In genomic region chr3:31941478-31941877, GRCm38 (mm10) we compare ENCODE assay signal across 10 mouse cellular contexts. TPM values are rescaled to one million over a fixed set of nuclear protein-coding genes. Genes with fewer than 3 reads are reported as not detected.
DNase-seq lines count a peak whose midpoint lies in the region; ATAC-seq lines count a peak whose summit lies in the region.
"Had no signal": no experiment of that assay in that cellular context is flagged by ENCODE, and none has a peak within 500 bp of the region (broad histone marks: within the 10 kb centered on the region; RNA-seq: fewer than 3 reads in every experiment).

No protein-coding gene starts in this region.

- H3K27ac ChIP-seq in midbrain, embryonic 11.5 days (ENCODE audit: low read depth, low read length), result no peak overlapping the region
- no peak overlapping the region for H3K27ac ChIP-seq in midbrain, embryonic 13.5 days
- H3K27ac ChIP-seq in neural tube, embryonic 11.5 days (ENCODE audit: low read depth, low read length), result no peak overlapping the region
- H3K27ac ChIP-seq: heart, embryonic 15.5 days; stomach, embryonic 15.5 days had no signal

- H3K4me2 ChIP-seq in midbrain, embryonic 11.5 days, result no peak overlapping the region
- no peak overlapping the region for H3K4me2 ChIP-seq in midbrain, embryonic 13.5 days (replicated peaks)
- H3K4me2 ChIP-seq in neural tube, embryonic 11.5 days (ENCODE audit: low read depth), result no peak overlapping the region
- H3K4me2 ChIP-seq: heart, embryonic 15.5 days; stomach, embryonic 15.5 days had no signal

- 30% methylated on average over 6 of the region's 6 CpGs for WGBS in midbrain, embryonic 11.5 days
- WGBS in midbrain, embryonic 13.5 days, result 34% methylated on average over 6 of the region's 6 CpGs
- WGBS in neural tube, embryonic 11.5 days, result 28% methylated on average over 6 of the region's 6 CpGs

- ATAC-seq in midbrain, embryonic 11.5 days (ENCODE audit: low FRiP score), result no peak
- no peak for ATAC-seq in midbrain, embryonic 13.5 days
- no peak for ATAC-seq in neural tube, embryonic 11.5 days (ENCODE audit: insufficient read depth, low FRiP score, low TSS enrichment)

- H3K36me3 ChIP-seq in midbrain, embryonic 11.5 days (ENCODE audit: control insufficient read depth, insufficient read depth, low read length), result no peaks in the 10 kb centered on the region
- H3K36me3 ChIP-seq in midbrain, embryonic 13.5 days, result no peaks in the 10 kb centered on the region
- no peaks in the 10 kb centered on the region for H3K36me3 ChIP-seq in neural tube, embryonic 11.5 days (ENCODE audit: control insufficient read depth, insufficient read depth, low read length)
- H3K36me3 ChIP-seq: heart, embryonic 15.5 days; stomach, embryonic 15.5 days had no signal

- H3K4me1 ChIP-seq in midbrain, embryonic 11.5 days (ENCODE audit: control insufficient read depth, insufficient read depth, low read length), result no peaks in the 10 kb centered on the region
- H3K4me1 ChIP-seq in midbrain, embryonic 13.5 days (replicated peaks), result no peaks in the 10 kb centered on the region
- H3K4me1 ChIP-seq in neural tube, embryonic 11.5 days (ENCODE audit: control insufficient read depth, insufficient read depth, low read length), result no peaks in the 10 kb centered on the region
- H3K4me1 ChIP-seq: heart, embryonic 15.5 days; stomach, embryonic 15.5 days had no signal

- H3K27me3 ChIP-seq in midbrain, embryonic 11.5 days (ENCODE audit: control insufficient read depth, insufficient read depth, low read length), result no peaks in the 10 kb centered on the region
- H3K27me3 ChIP-seq in midbrain, embryonic 13.5 days, result no peaks in the 10 kb centered on the region
- no peaks in the 10 kb centered on the region for H3K27me3 ChIP-seq in neural tube, embryonic 11.5 days (ENCODE audit: control insufficient read depth, insufficient read depth, low read length)
- H3K27me3 ChIP-seq: heart, embryonic 15.5 days; stomach, embryonic 15.5 days had no signal

- peak; percentile 3 to 24 for DNase-seq in heart, postnatal 14 days
- no peak for DNase-seq in heart, adult 8-10 months (ENCODE audit: low spot score)
- peak; percentile 92 for DNase-seq in midbrain, embryonic 11.5 days (ENCODE audit: low spot score, missing footprints)
- DNase-seq in c-Kit-positive CD71-negative TER-119-negative erythroid progenitor cells, embryonic 14.5 days (ENCODE audit: low read depth), result peak; percentile 9
- peak; percentile 30 for DNase-seq in neural tube, embryonic 11.5 days (ENCODE audit: low spot score)
- DNase-seq in gastrocnemius, postnatal 36 days, result no peak
- DNase-seq in spleen, postnatal 10 days (ENCODE audit: low spot score in 2 of 2), result no peak

- H3K4me3 ChIP-seq in midbrain, embryonic 11.5 days (ENCODE audit: low read depth, low read length), result no peak overlapping the region
- no peak overlapping the region for H3K4me3 ChIP-seq in midbrain, embryonic 13.5 days (replicated peaks)
- H3K4me3 ChIP-seq in neural tube, embryonic 11.5 days (ENCODE audit: low read depth, low read length), result no peak overlapping the region
- H3K4me3 ChIP-seq: heart, embryonic 15.5 days; stomach, embryonic 15.5 days had no signal

- intact Hi-C loops in heart, postnatal 14 days (cut with DNase I), result loop anchor here (2.0 kb wide), 1 partner anchor 149 kb away; no protein-coding TSS in a partner anchor
- intact Hi-C loops in gastrocnemius, postnatal 36 days (cut with DNase I), result loop anchor here (5.0 kb wide), 1 partner anchor 154 kb away; no protein-coding TSS in a partner anchor

- H3K9me3 ChIP-seq in midbrain, embryonic 11.5 days (ENCODE audit: control insufficient read depth, low read length), result no peaks in the 10 kb centered on the region
- no peaks in the 10 kb centered on the region for H3K9me3 ChIP-seq in midbrain, embryonic 13.5 days
- H3K9me3 ChIP-seq in neural tube, embryonic 11.5 days (ENCODE audit: control insufficient read depth, low read length), result no peaks in the 10 kb centered on the region
- H3K9me3 ChIP-seq: heart, embryonic 15.5 days; stomach, embryonic 15.5 days had no signal

- no peak overlapping the region for H3K9ac ChIP-seq in midbrain, embryonic 11.5 days (ENCODE audit: low read length)
- no peak overlapping the region for H3K9ac ChIP-seq in midbrain, embryonic 13.5 days (replicated peaks)
- H3K9ac ChIP-seq in neural tube, embryonic 11.5 days (ENCODE audit: low read length), result no peak overlapping the region
- H3K9ac ChIP-seq: heart, embryonic 15.5 days; stomach, embryonic 15.5 days had no signal

RNA-seq across cellular contexts. Expression of gene Kcnmb2, which starts 39.2 kb away (rescaled TPM):
- under 1 TPM in 1 of 2 experiments, not detected in 1; 0.48 TPM for total RNA-seq in heart, postnatal 14 days (2021)
- total RNA-seq in heart, adult 8-10 months (2022), result not detected
- polyA plus RNA-seq in midbrain, embryonic 11.5 days (2014; fragmentation: Nextera tagmentation; extraction: Ambion mirVana), result 2.1 and 2.5 TPM in 2 replicates
- 6.5 and 6.9 TPM in 2 replicates for polyA plus RNA-seq in midbrain, embryonic 13.5 days (2015; fragmentation: Nextera tagmentation; extraction: Ambion mirVana)
- polyA plus RNA-seq in neural tube, embryonic 11.5 days (2014; fragmentation: Nextera tagmentation; extraction: Ambion mirVana), result 14.5 and 15.9 TPM in 2 replicates
- total RNA-seq in gastrocnemius, postnatal 36 days (2021), result under 1 TPM; 0.15 to 0.28 TPM

Comparison
In these comparisons a context has a peak if more than half of its experiments do, and no peak if none do; other contexts are left out.
1. DNase-seq: peak in heart, postnatal 14 days (2 of 2), midbrain, embryonic 11.5 days (single experiment), c-Kit-positive CD71-negative TER-119-negative erythroid progenitor cells, embryonic 14.5 days (single experiment) and neural tube, embryonic 11.5 days (single experiment); none in heart, adult 8-10 months (single experiment), gastrocnemius, postnatal 36 days (0 of 2) and spleen, postnatal 10 days (0 of 2).